Mouse (Mus musculus) embryonic facial prominence, embryonic 11.5 days (tissue): ENCODE results near the gene Ppp1r3a. TPM values are rescaled to one million over a fixed set of nuclear protein-coding genes. Genes with fewer than 3 reads are reported as not detected.

Experiments used
- ATAC-seq: fragments of 200-750 bp; cut with Nextera tagmentation; replicated peaks from 2 replicates; pipeline ENCODE4 v1.8.0; 2017; ENCODE audit warnings: low read depth; ENCODE audit not compliant: insufficient number of reproducible peaks, low FRiP score, low TSS enrichment
- DNase-seq: peaks from one replicate; pipeline ENCODE4 v3.0.0-alpha.2; 2015; ENCODE audit warnings: low spot score
- H3K27ac ChIP-seq: fragments of 300-500 bp; sonication (generic); replicated peaks from 2 replicates; pipeline ENCODE4 v1.5.1; 2014; ENCODE audit warnings: mild to moderate bottlenecking, low read depth, low read length, control low read depth
- H3K27me3 ChIP-seq: fragments of 300-500 bp; sonication (generic); 2 replicates; pipeline ENCODE4 v1.6.1; 2014; ENCODE audit warnings: mild to moderate bottlenecking, low read length, moderate library complexity, mixed read lengths; ENCODE audit not compliant: control insufficient read depth, insufficient read depth
- H3K36me3 ChIP-seq: fragments of 300-500 bp; sonication (generic); replicated peaks from 2 replicates; pipeline ENCODE4 v1.6.1; 2014; ENCODE audit warnings: low read depth, mild to moderate bottlenecking, low read length, moderate library complexity, mixed read lengths; ENCODE audit not compliant: control insufficient read depth, insufficient read depth
- H3K4me1 ChIP-seq: fragments of 300-500 bp; sonication (generic); 2 replicates; pipeline ENCODE4 v1.6.1; 2014; ENCODE audit warnings: low read length, mixed read lengths; ENCODE audit not compliant: control insufficient read depth, insufficient read depth
- H3K4me2 ChIP-seq: fragments of 300-500 bp; sonication (generic); 2 replicates; pipeline ENCODE4 v1.6.1; 2014; ENCODE audit warnings: low read depth, mild to moderate bottlenecking, control low read depth, low read length, moderate library complexity
- H3K4me3 ChIP-seq: fragments of 300-500 bp; sonication (generic); 2 replicates; pipeline ENCODE4 v1.5.1; 2014; ENCODE audit warnings: low read depth, low read length, control low read depth
- H3K9ac ChIP-seq: fragments of 300-500 bp; sonication (generic); replicated peaks from 2 replicates; pipeline ENCODE4 v1.6.1; 2014; ENCODE audit warnings: mild to moderate bottlenecking, control low read depth, low read length
- H3K9me3 ChIP-seq: fragments of 300-500 bp; sonication (generic); replicated peaks from 2 replicates; pipeline ENCODE4 v1.6.1; 2016; ENCODE audit warnings: mild to moderate bottlenecking, low read length, inconsistent platforms, mixed read lengths; ENCODE audit not compliant: control insufficient read depth
- WGBS: fragments of 180-500 bp; shearing (Covaris S2); extraction: QIAGEN DNeasy Blood & Tissue Kit; methylation state at CpG from one replicate; pipeline ENCODE4 v1.1.7; 2014; 5-methylcytosine and 5-hydroxymethylcytosine counted together
- polyA plus RNA-seq: library from polyadenylated mRNA; unstranded; fragments of >200 nt; fragmentation: Nextera tagmentation; extraction: Ambion mirVana; gene quantifications from 2 replicates; pipeline ENCODE4 v1.2.1, GENCODE M21; 2014

The Ppp1r3a gene
- polyA plus RNA-seq, 1 experiment from 2014 or later = 0.06 TPM

DNA sequence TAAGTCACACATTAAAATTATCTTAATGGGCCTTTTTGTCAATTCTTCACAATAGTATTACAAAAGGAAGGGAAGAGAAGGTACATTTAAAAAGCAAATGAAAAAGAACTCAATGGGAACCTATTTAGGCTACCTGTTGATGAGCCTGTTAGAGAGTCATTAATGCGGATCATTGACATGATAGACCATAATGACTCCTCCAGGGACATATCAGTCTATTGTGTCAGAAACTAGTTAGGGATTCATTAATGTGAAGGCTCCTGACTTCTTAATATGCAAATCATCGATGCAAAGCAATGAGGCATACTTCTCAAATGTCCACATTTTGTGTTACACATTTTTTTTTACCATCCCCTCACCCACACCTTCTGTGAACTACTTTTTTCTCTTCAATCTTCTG lies 19.1 kb downstream of the Ppp1r3a start:
- ATAC-seq = no peak

DNA sequence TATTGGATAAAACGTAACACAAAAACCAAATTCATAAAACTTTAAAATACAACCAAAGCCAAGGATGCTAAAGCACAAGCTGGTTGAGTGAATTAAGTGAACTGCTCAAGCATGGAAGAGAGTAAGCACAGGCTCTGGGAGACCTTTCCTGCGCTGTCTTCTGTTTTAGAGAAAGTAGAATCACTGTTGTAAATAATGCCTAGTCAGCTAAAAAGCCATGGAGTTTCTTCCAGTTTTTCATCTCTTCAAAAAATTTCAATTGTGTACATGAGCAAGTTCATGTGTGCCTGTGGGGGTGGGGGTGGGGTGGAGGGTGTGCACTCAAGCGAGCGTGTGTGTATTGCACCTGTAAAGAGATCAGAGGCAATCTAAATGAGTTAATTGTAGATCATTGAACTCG lies 24.1 kb downstream of the Ppp1r3a start:
- Histone ChIP-seq H3K4me2 (no peak overlapping the region), H3K9me3 (no peaks in the 10 kb centered on the region), H3K36me3 (no peaks in the 10 kb centered on the region), H3K27ac (no peak overlapping the region), H3K4me3 (no peak overlapping the region), H3K9ac (no peak overlapping the region), H3K4me1 (no peaks in the 10 kb centered on the region), H3K27me3 (no peaks in the 10 kb centered on the region)
- no peak for ATAC-seq
- no peak for DNase-seq
- 77% methylated on average over 5 of the region's 5 CpGs for WGBS

More for the DNA sequence above, 19.1 kb downstream of the Ppp1r3a start:
- no peaks in the 10 kb centered on the region for H3K4me1 ChIP-seq
- H3K27ac ChIP-seq = no peak overlapping the region
- no peak overlapping the region for H3K4me2 ChIP-seq
- DNase-seq = no peak
- no peaks in the 10 kb centered on the region for H3K27me3 ChIP-seq
- no peaks in the 10 kb centered on the region for H3K36me3 ChIP-seq
- no peaks in the 10 kb centered on the region for H3K9me3 ChIP-seq
- WGBS = 84% methylated on average over 2 of the region's 2 CpGs
- H3K9ac ChIP-seq = no peak overlapping the region
- no peak overlapping the region for H3K4me3 ChIP-seq

- H3K9ac ChIP-seq = no peak overlapping the region
- DNase-seq = no peak
- H3K4me2 ChIP-seq = no peak overlapping the region
- H3K4me1 ChIP-seq = no peaks in the 10 kb centered on the region
- no peaks in the 10 kb centered on the region for H3K27me3 ChIP-seq
- 88% methylated on average over 4 of the region's 4 CpGs for WGBS
- no peaks in the 10 kb centered on the region for H3K36me3 ChIP-seq
- no peak overlapping the region for H3K27ac ChIP-seq
- H3K4me3 ChIP-seq = no peak overlapping the region
- no peak for ATAC-seq
- no peaks in the 10 kb centered on the region for H3K9me3 ChIP-seq
Measured at GRCm38 (mm10) chr6:14720772-14721414, 34.2 kb downstream of the Ppp1r3a start.

- 71% methylated on average over 6 of the region's 6 CpGs for WGBS
- Histone ChIP-seq H3K9me3 (no peaks in the 10 kb centered on the region), H3K27ac (no peak overlapping the region), H3K36me3 (no peaks in the 10 kb centered on the region), H3K4me3 (no peak overlapping the region), H3K27me3 (no peaks in the 10 kb centered on the region), H3K4me1 (no peaks in the 10 kb centered on the region), H3K4me2 (no peak overlapping the region), H3K9ac (no peak overlapping the region)
- ATAC-seq (no peak), DNase-seq (no peak)
Measured at GRCm38 (mm10) chr6:14720110-14720771, 34.8 kb downstream of the Ppp1r3a start.

DNA sequence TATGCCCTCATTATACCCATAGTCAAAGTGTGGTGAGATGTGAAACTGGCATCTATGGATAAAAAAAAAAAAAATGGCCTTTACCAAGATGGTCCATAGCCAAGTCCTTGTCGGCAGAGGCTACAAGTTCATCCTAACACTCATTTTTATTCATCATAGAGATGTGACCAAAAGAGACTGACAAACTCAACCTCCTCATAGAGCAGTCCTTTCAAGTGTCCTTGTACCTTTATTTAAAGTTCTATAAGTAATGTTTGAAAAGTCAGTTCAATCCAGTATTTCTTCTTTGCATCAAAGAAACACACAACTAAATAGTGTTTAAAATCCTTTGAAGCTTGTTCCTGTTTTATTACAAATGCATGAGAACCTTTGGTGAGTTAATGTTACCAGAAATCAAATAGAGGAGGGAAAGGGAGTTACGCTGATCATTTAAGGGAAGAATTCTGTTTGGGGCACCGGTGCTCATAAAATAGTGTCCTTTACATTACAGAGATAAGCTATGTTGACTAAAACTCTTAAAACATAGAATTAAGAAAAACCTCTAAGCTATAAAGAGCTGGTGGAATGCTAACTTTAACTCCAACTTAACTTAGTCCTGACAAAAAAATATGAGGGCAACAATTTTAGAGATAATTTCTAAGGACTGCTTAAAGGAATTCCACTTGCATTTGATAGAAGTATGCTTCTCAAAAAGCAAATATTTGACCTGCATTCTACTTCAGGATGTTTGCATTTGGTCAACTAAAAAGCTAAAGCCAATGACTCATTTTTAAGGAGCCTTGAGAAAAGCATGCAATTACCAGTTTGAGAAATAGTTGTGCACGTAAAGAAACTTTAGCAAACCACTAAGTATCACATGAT lies 39.7 kb downstream of the Ppp1r3a start:
- no peaks in the 10 kb centered on the region for H3K4me1 ChIP-seq
- no peaks in the 10 kb centered on the region for H3K36me3 ChIP-seq
- H3K4me2 ChIP-seq = no peak overlapping the region
- no peak overlapping the region for H3K4me3 ChIP-seq
- WGBS = 92% methylated on average over 4 of the region's 4 CpGs
- no peak overlapping the region for H3K27ac ChIP-seq
- DNase-seq (no peak), ATAC-seq (no peak)
- H3K27me3 ChIP-seq = no peaks in the 10 kb centered on the region
- H3K9ac ChIP-seq = no peak overlapping the region
- H3K9me3 ChIP-seq = no peaks in the 10 kb centered on the region

DNA sequence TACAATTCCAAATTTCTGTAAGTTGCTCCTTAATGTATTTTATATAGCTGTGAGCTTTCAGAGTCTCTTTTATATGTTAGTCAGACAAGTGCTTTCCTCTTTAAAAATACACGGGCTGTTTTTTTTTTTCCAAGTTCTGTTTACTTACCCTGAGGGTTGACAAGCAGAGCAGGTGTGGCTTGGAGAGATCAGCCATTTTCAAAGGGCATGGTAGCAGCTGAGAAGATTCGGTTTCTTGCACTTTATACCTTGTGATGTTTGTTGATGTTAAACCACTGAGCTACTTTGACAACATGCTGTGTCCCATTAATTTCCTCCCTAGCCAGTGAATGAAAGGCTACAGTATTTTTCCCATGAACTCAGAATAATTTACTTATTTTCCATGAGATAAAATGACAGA lies 42.9 kb downstream of the Ppp1r3a start:
- no peak overlapping the region for H3K4me3 ChIP-seq
- no peak overlapping the region for H3K27ac ChIP-seq
- no peak overlapping the region for H3K4me2 ChIP-seq
- H3K9me3 ChIP-seq = no peaks in the 10 kb centered on the region
- no peaks in the 10 kb centered on the region for H3K27me3 ChIP-seq
- no peaks in the 10 kb centered on the region for H3K36me3 ChIP-seq
- no peaks in the 10 kb centered on the region for H3K4me1 ChIP-seq
- H3K9ac ChIP-seq = no peak overlapping the region
- no peak for ATAC-seq
- no peak for DNase-seq
- WGBS = 29% methylated on average over 2 of the region's 2 CpGs

DNA sequence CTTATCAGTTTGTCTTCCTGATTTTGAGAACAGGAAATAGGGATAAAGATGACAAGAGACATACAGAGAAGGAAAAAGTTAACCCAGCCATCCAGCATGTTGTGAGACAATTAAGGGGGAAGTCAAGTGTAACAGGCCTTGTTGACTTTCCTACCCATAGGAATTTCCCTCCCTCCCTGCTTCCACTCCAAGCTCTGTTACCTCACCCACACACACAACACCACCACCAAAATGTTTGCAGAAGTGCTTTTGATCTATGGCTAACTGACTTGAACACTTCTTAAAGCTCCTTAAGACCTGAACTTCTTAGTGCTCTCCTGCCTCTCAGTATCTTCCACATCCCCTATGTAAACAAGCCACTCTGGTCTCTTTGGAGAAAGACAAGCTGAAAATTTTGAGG lies 55.0 kb downstream of the Ppp1r3a start:
- no peak overlapping the region for H3K4me3 ChIP-seq
- no peaks in the 10 kb centered on the region for H3K9me3 ChIP-seq
- ATAC-seq (no peak), DNase-seq (no peak)
- no peak overlapping the region for H3K4me2 ChIP-seq
- no peak overlapping the region for H3K9ac ChIP-seq
- no peaks in the 10 kb centered on the region for H3K36me3 ChIP-seq
- no peaks in the 10 kb centered on the region for H3K27me3 ChIP-seq
- no peaks in the 10 kb centered on the region for H3K4me1 ChIP-seq
- H3K27ac ChIP-seq = no peak overlapping the region
